Mouse (Mus musculus) liver, embryonic 16.5 days (tissue): ENCODE results near the gene Gm973. TPM values are rescaled to one million over a fixed set of nuclear protein-coding genes. Genes with fewer than 3 reads are reported as not detected.

Experiments used
- ATAC-seq: fragments of 200-750 bp; cut with Nextera tagmentation; 2 replicates; pipeline ENCODE4 v1.8.0; 2017; ENCODE audit warnings: low read depth, mild to moderate bottlenecking, moderate number of reproducible peaks, moderate library complexity
- H3K27ac ChIP-seq: fragments of 300-500 bp; sonication (generic); 2 replicates; pipeline ENCODE4 v1.5.1; 2014; ENCODE audit warnings: mild to moderate bottlenecking, low read length
- H3K27me3 ChIP-seq: fragments of 300-500 bp; sonication (generic); 2 replicates; pipeline ENCODE4 v1.6.1; 2014; ENCODE audit warnings: low read depth, low read length, mixed read lengths; ENCODE audit not compliant: control insufficient read depth, insufficient read depth
- H3K36me3 ChIP-seq: fragments of 300-500 bp; sonication (generic); 2 replicates; pipeline ENCODE4 v1.6.1; 2014; ENCODE audit warnings: mild to moderate bottlenecking; ENCODE audit not compliant: control insufficient read depth, insufficient read depth
- H3K4me1 ChIP-seq: fragments of 300-500 bp; sonication (generic); 2 replicates; pipeline ENCODE4 v1.6.1; 2014; ENCODE audit warnings: low read depth, low read length, mixed read lengths; ENCODE audit not compliant: control insufficient read depth
- H3K4me2 ChIP-seq: fragments of 300-500 bp; sonication (generic); 2 replicates; pipeline ENCODE4 v1.6.1; 2014; ENCODE audit warnings: low read depth, low read length, mixed read lengths
- H3K4me3 ChIP-seq: fragments of 300-500 bp; sonication (generic); 2 replicates; pipeline ENCODE4 v1.5.1; 2014; ENCODE audit warnings: low read depth, mild to moderate bottlenecking, low read length
- H3K9ac ChIP-seq: fragments of 300-500 bp; sonication (generic); 2 replicates; pipeline ENCODE4 v1.6.1; 2014; ENCODE audit warnings: low read depth, low read length
- H3K9me3 ChIP-seq: fragments of 300-500 bp; sonication (generic); replicated peaks from 2 replicates; pipeline ENCODE4 v1.6.1; 2016; ENCODE audit warnings: low read length; ENCODE audit not compliant: control insufficient read depth
- WGBS: fragments of 180-500 bp; shearing (Covaris S2); extraction: QIAGEN DNeasy Blood & Tissue Kit; methylation state at CpG from one replicate; pipeline ENCODE4 v1.1.7; 2014; ENCODE audit not compliant: insufficient replicate concordance; 5-methylcytosine and 5-hydroxymethylcytosine counted together
- polyA plus RNA-seq: library from polyadenylated mRNA; unstranded; fragments of >200 nt; fragmentation: Nextera tagmentation; extraction: Ambion mirVana; gene quantifications from 2 replicates; pipeline ENCODE4 v1.2.1, GENCODE M21; 2015

The Gm973 gene
- polyA plus RNA-seq, 1 experiment from 2014 or later, result not detected

DNA sequence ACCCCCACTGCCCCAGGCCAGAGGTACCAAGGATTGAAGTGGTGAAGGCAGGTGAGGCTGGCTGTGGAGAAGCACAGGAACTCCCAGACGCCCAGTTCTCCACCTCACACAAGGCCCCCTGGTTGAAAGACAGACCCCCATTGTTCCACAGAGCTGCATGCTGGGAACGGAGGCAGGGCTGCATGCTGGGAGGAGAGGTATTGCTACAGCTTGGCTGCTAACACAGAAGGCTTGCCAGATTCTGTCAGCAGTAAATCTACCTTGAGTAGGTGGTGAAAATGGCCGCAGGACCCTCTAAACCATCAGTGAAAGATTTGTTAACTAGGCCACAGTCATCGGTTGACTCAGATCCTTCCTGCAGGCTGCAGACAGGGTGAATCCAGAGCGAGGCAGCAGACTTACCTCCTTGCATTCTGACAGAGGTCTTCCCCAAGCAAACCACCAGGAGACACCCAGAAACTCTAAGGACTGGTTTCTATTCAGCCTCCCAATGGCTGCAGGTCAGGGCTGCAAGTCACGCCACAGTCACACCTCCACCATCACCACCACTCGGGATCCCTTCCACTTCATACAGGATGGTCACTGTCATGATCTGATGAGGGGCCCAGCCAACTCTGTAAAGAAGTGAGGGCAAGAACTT lies 33.1 kb downstream of the Gm973 start:
- H3K27ac ChIP-seq, result no peak overlapping the region
- H3K4me3 ChIP-seq, result no peak overlapping the region
- H3K4me1 ChIP-seq, result no peaks in the 10 kb centered on the region
- no peak overlapping the region for H3K9ac ChIP-seq
- no peak for ATAC-seq
- no peaks in the 10 kb centered on the region for H3K36me3 ChIP-seq
- H3K27me3 ChIP-seq, result no peaks in the 10 kb centered on the region
- no peaks in the 10 kb centered on the region for H3K9me3 ChIP-seq
- WGBS, result 62% methylated on average over 7 of the region's 7 CpGs
- no peak overlapping the region for H3K4me2 ChIP-seq

DNA sequence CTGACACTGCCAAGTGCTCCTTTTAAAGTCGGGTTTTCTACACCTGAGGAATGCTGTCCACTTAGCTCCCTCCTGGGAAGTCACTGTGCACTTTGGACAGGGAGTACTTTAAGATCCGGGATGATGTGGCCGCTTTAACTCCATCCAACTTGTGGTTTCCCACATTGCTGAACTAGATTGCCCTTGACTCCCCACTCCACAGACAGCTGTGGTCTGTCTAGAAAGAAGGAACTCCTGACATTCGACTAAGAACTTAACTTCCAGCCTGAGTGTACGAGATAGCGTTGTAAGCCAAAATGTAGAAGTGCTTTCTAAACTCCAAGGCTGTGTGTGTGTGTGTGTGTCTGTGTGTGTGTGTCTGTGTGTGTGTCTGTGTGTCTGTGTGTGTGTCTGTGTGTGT lies 34.2 kb downstream of the Gm973 start:
- Histone ChIP-seq H3K27ac (no peak overlapping the region), H3K36me3 (no peaks in the 10 kb centered on the region), H3K4me3 (no peak overlapping the region), H3K4me2 (no peak overlapping the region), H3K9ac (no peak overlapping the region), H3K9me3 (no peaks in the 10 kb centered on the region), H3K4me1 (no peaks in the 10 kb centered on the region), H3K27me3 (no peaks in the 10 kb centered on the region)
- no peak for ATAC-seq
- 17% methylated on average over 6 of the region's 6 CpGs for WGBS

DNA sequence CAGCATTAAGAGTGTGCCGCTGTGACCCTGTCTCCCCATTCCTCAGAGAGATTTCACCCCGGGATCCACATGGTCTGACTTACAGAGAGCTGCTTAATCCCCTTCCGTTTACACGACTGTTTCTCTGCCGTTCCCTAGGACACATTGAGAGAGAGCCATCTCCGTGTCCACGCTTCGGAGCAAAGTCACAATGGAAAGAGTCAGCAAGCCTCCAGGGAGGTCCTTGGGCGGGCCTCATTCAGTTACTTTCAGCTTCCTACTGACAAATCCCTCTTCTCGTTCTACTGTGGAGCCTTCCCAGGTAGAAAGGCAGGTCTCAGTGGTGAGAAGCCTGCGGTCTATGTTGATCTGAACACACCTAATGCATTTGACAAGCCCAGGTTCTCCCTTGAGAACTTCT lies 34.9 kb downstream of the Gm973 start:
- Histone ChIP-seq H3K27me3 (no peaks in the 10 kb centered on the region), H3K4me1 (no peaks in the 10 kb centered on the region), H3K9me3 (no peaks in the 10 kb centered on the region), H3K4me2 (no peak overlapping the region), H3K36me3 (no peaks in the 10 kb centered on the region), H3K27ac (no peak overlapping the region), H3K4me3 (no peak overlapping the region), H3K9ac (no peak overlapping the region)
- 65% methylated on average over 11 of the region's 11 CpGs for WGBS
- ATAC-seq, result no peak

DNA sequence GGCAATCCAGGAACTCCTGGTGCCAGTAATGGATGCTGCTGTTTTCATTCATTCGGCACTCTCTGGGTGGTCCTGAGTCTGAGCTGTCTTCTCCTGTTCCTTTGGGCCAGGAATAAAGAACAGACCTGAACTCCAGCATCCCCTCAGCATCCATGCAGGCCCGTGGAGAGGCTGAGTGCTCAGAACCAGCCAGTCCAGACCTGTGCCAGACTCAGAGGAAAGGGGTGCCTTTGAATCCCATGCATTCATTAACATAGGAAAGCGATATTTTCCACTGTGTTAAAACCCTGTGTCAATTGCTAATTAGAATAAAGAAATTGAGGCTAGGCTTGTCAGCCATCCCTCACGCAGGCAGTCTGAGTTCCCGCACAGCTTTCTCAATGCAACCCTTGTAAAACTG lies 37.6 kb downstream of the Gm973 start:
- H3K4me2 ChIP-seq, result no peak overlapping the region
- 64% methylated on average over 5 of the region's 5 CpGs for WGBS
- no peaks in the 10 kb centered on the region for H3K27me3 ChIP-seq
- no peak for ATAC-seq
- H3K9ac ChIP-seq, result no peak overlapping the region
- H3K9me3 ChIP-seq, result no peaks in the 10 kb centered on the region
- no peaks in the 10 kb centered on the region for H3K36me3 ChIP-seq
- no peaks in the 10 kb centered on the region for H3K4me1 ChIP-seq
- no peak overlapping the region for H3K27ac ChIP-seq
- no peak overlapping the region for H3K4me3 ChIP-seq

DNA sequence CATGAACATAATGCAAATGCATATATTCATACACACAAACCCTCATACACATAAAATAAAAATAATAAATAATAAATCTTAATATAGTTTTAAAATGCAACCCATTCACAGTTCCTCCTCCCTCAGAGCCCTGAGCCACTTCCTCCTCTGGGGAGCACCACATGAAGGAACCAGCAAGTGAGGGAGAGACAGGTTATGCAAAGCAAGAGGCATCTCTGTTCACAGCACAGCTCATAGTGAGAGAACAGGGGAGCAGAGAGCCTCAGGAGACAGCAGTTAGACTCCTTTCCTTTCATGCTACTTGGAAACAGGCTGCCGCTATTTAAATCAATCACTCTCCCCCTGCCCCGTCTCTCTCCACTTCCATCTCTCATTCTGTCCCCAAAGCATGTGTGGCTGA lies 47.5 kb downstream of the Gm973 start:
- H3K4me2 ChIP-seq, result no peak overlapping the region
- no peak overlapping the region for H3K4me3 ChIP-seq
- H3K36me3 ChIP-seq, result no peaks in the 10 kb centered on the region
- WGBS, result 51% methylated on average over 2 of the region's 2 CpGs
- no peaks in the 10 kb centered on the region for H3K4me1 ChIP-seq
- no peaks in the 10 kb centered on the region for H3K9me3 ChIP-seq
- H3K27ac ChIP-seq, result no peak overlapping the region
- no peak overlapping the region for H3K9ac ChIP-seq
- ATAC-seq, result no peak
- no peaks in the 10 kb centered on the region for H3K27me3 ChIP-seq

DNA sequence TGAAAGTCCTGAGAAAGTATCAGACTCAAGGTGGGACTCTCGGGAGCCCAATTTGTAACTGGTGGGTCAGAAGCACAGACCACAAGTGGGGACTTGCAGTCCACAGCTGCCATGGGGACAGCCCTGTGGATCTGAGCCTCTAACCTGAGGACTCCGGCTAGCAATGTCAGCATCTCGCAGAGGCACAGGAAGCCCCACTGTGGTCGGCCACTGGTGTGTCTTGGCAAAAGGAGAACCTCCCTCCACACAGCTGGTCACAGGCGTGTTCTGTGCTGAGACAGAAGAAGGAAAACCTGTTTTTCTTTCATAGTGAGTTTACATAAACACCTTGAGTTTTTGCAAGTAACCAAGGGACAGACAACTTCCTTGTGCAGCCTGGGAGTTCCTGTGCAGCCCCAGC lies 49.7 kb downstream of the Gm973 start:
- WGBS, result 25% methylated on average over 5 of the region's 5 CpGs
- no peak for ATAC-seq
- Histone ChIP-seq H3K27ac (no peak overlapping the region), H3K9me3 (no peaks in the 10 kb centered on the region), H3K36me3 (no peaks in the 10 kb centered on the region), H3K4me1 (no peaks in the 10 kb centered on the region), H3K4me2 (no peak overlapping the region), H3K9ac (no peak overlapping the region), H3K4me3 (no peak overlapping the region), H3K27me3 (no peaks in the 10 kb centered on the region)

DNA sequence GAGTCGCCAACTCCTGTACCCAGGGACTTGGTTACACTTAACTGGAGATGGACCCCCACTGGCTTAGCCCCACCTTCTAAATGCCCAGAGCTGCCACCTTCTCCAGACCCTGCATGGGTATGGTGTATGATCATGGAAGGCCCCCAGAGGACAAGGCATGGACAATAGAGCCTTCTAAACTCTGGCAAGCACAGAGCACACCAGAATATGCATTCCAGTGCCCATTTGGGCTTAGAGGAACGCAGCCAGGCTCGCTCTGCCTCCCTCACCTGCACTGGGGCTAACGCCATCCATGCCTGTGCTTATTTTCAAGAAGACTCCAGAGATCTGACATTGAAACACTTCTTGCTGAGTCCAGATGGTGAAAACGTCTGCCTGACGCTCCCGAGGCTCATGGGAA lies 50.2 kb downstream of the Gm973 start:
- no peaks in the 10 kb centered on the region for H3K4me1 ChIP-seq
- H3K4me3 ChIP-seq, result no peak overlapping the region
- WGBS, result 58% methylated on average over 7 of the region's 7 CpGs
- H3K36me3 ChIP-seq, result no peaks in the 10 kb centered on the region
- H3K27me3 ChIP-seq, result no peaks in the 10 kb centered on the region
- ATAC-seq, result no peak
- H3K9ac ChIP-seq, result no peak overlapping the region
- H3K27ac ChIP-seq, result no peak overlapping the region
- no peaks in the 10 kb centered on the region for H3K9me3 ChIP-seq
- H3K4me2 ChIP-seq, result no peak overlapping the region

DNA sequence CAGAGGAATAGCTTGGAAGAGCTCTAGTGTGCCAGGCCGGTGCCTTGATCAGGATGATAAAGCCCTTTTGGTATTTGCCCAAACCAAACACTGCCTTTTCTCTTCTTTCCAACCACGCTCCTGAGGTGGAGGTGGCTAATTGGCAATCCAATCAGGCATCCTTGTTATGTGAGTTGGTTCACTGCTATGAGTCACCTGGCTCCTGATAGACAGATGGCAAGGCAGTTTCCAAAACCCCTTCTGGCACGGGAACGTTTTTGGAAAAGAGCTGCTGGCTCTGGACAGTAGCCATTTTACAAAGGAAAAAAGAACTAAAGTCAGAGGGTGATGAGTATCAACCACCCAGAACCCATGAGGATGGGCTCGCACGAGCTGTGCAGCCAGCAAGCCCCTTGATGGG lies 50.9 kb downstream of the Gm973 start:
- Histone ChIP-seq H3K4me2 (no peak overlapping the region), H3K27ac (no peak overlapping the region), H3K27me3 (no peaks in the 10 kb centered on the region), H3K4me1 (no peaks in the 10 kb centered on the region), H3K4me3 (no peak overlapping the region), H3K36me3 (no peaks in the 10 kb centered on the region), H3K9ac (no peak overlapping the region), H3K9me3 (no peaks in the 10 kb centered on the region)
- 61% methylated on average over 6 of the region's 6 CpGs for WGBS
- ATAC-seq, result no peak

DNA sequence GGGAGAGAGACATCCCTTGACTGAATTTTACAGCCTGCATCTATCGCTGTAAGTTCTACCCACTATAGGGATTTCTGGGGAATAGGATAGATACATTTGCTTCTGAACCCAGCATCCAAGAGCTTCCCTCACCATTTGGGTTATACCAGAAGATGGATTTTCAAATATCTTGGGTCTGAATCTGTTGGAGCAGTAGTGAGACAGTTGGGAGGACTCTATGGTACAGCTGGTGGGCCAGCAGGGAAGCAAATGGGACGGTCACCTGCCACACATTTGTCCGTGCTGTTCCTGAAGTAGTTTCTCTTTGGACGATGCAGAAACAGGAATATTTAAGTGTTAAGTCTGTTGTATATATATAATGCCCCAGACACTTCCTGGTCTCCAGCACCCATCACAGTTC lies 51.5 kb downstream of the Gm973 start:
- 64% methylated on average over 4 of the region's 4 CpGs for WGBS

More for the DNA sequence above, 51.5 kb downstream of the Gm973 start:
- H3K4me1 ChIP-seq, result no peaks in the 10 kb centered on the region
- no peak overlapping the region for H3K27ac ChIP-seq
- H3K4me3 ChIP-seq, result no peak overlapping the region
- H3K4me2 ChIP-seq, result no peak overlapping the region
- H3K27me3 ChIP-seq, result no peaks in the 10 kb centered on the region
- H3K9me3 ChIP-seq, result no peaks in the 10 kb centered on the region
- H3K9ac ChIP-seq, result no peak overlapping the region
- H3K36me3 ChIP-seq, result no peaks in the 10 kb centered on the region
- ATAC-seq, result no peak
